Mouse (Mus musculus) left cerebral cortex, adult 11 months (tissue): ENCODE data around the gene Prrt1.

Experiments
- DNase-seq: peaks from one replicate; pipeline ENCODE4 v3.0.0; 2022; ENCODE audit warnings: low spot score

Prrt1 gene

GRCm38 (mm10) chr17:34629221-34629751 lies at the start of gene Prrt1:
TSS of gene Prrt1 (plus strand) at chr17:34629533.
- DNase-seq: no peak

- no peak for DNase-seq
Observed at GRCm38 (mm10) chr17:34582528-34582927, 46.8 kb upstream of the Prrt1 start.

GRCm38 (mm10) chr17:34583397-34583796 lies 45.9 kb upstream of the Prrt1 start:
- no peak for DNase-seq

GRCm38 (mm10) chr17:34583819-34584218 lies 45.5 kb upstream of the Prrt1 start:
- no peak for DNase-seq

- DNase-seq: no peak
Observed at GRCm38 (mm10) chr17:34585121-34585520, 44.2 kb upstream of the Prrt1 start.

GRCm38 (mm10) chr17:34585877-34586771 lies 43.2 kb upstream of the Prrt1 start:
- no peak for DNase-seq

GRCm38 (mm10) chr17:34586796-34587422 lies 42.4 kb upstream of the Prrt1 start:
- peak; percentile 87 for DNase-seq

GRCm38 (mm10) chr17:34587423-34587811 lies 41.9 kb upstream of the Prrt1 start:
- peak; percentile 99 for DNase-seq

GRCm38 (mm10) chr17:34587814-34588213 lies 41.5 kb upstream of the Prrt1 start:
- no peak for DNase-seq

- DNase-seq: no peak
Observed at GRCm38 (mm10) chr17:34588767-34589166, 40.6 kb upstream of the Prrt1 start.

GRCm38 (mm10) chr17:34589206-34589605 lies 40.1 kb upstream of the Prrt1 start:
- no peak for DNase-seq

GRCm38 (mm10) chr17:34589681-34590101 lies 39.6 kb upstream of the Prrt1 start, which contains the start of gene Gpsm3:
TSS of gene Gpsm3 (plus strand) at chr17:34589806.
- no peak for DNase-seq

- no peak for DNase-seq
Observed at GRCm38 (mm10) chr17:34590154-34590987, 39.0 kb upstream of the Prrt1 start.

- no peak for DNase-seq
Observed at GRCm38 (mm10) chr17:34591029-34591993, 38.0 kb upstream of the Prrt1 start, which contains the start of gene Pbx2. TSS of gene Pbx2 (plus strand) at chr17:34591266.

GRCm38 (mm10) chr17:34591994-34592375 lies 37.3 kb upstream of the Prrt1 start:
- DNase-seq: no peak

GRCm38 (mm10) chr17:34592581-34593549 lies 36.5 kb upstream of the Prrt1 start:
- no peak for DNase-seq

- no peak for DNase-seq
Observed at GRCm38 (mm10) chr17:34593752-34594525, 35.4 kb upstream of the Prrt1 start.

- DNase-seq: no peak
Observed at GRCm38 (mm10) chr17:34596098-34596497, 33.2 kb upstream of the Prrt1 start.

- no peak for DNase-seq
Observed at GRCm38 (mm10) chr17:34597566-34598095, 31.7 kb upstream of the Prrt1 start, which contains the start of gene Ager. TSS of gene Ager (plus strand) at chr17:34597862.
